Mouse (Mus musculus): ENCODE measurements around the gene Gm20388. TPM values are rescaled to one million over a fixed set of nuclear protein-coding genes. Genes with fewer than 3 reads are reported as not detected.

Gene Gm20388
- polyA plus RNA-seq, 1 experiment from 2014 or later = not detected

DNA sequence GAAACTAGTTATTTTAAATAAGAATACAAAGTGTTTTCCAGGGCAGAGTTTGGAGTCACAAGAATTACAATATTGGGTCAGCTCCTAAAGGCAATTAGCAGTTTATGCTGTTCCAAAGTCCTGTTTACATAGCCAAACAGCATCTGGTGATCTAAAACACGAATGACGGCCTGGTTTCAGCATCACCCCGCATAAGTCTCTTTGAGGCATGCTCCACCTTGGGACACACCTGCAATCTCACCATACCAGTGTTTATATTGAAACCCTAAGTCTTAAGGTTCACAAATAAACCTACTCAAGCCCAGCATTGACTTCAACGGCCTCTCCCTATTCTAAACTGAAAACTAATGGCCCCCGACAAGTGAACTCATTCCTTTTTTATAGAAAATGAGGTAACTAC, 3049.7 kb downstream of the Gm20388 start:
- Histone ChIP-seq H3K4me2 (no peak overlapping the region), H3K36me3 (0 out of 2 replicates have a peak, but pooled peaks cover 4% of the 10 kb centered on the region), H3K9ac (no peak overlapping the region), H3K27me3 (no peaks in the 10 kb centered on the region), H3K9me3 (no peaks in the 10 kb centered on the region), H3K27ac (no peak overlapping the region), H3K4me3 (no peak overlapping the region), H3K4me1 (peaks cover 43% of the 10 kb centered on the region)
- WGBS = 84% methylated on average over 5 of the region's 5 CpGs
- ATAC-seq (ENCODE audit: insufficient number of reproducible peaks, insufficient read depth, low FRiP score, low TSS enrichment, low read depth) = no peak

DNA sequence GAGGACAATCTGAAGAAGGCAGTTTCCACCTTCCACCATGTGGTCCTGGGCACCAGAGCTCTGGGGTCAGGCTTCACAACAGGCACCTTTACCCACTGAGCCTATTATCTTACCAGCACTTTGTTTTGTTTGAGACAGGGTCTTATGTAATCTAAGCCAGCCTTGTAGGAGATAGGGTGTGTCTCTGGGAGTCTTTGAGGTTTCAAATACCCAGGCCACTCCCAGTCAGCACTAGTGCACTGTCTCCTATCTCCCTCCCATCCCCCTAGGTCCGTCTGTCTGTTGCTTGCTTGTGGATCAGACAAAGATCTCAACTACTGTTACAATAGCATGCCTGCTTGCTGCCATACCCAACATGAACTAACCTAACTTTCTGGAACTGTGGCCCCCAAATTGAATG, 3050.3 kb downstream of the Gm20388 start:
- ATAC-seq (ENCODE audit: insufficient number of reproducible peaks, insufficient read depth, low FRiP score, low TSS enrichment, low read depth) = no peak
- WGBS = 32% methylated on average over 1 of the region's 1 CpGs
- H3K9ac ChIP-seq = no peak overlapping the region
- no peak overlapping the region for H3K4me2 ChIP-seq
- H3K9me3 ChIP-seq = no peaks in the 10 kb centered on the region
- H3K27ac ChIP-seq = no peak overlapping the region
- H3K36me3 ChIP-seq = 0 out of 2 replicates have a peak, but pooled peaks cover 4% of the 10 kb centered on the region
- no peaks in the 10 kb centered on the region for H3K27me3 ChIP-seq
- peaks cover 40% of the 10 kb centered on the region for H3K4me1 ChIP-seq
- H3K4me3 ChIP-seq = no peak overlapping the region

DNA sequence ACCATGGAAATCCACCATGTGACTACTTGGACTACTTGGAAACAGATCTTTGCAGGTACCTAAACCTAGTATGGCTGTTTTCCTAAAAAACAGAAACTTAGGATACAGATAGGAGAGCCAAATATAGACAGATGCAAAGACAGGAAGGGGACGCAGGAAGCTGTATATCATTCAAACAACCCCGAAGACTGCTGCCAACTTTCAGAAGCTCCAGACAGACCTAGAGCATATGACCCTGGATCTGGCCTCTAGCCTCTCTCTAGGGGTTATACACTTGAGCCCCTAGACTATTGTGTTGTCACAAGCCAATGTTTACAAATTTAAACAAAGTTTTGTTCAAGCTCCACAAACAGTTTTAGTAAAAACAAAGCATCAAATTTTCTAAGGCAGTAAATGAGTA, 3050.8 kb downstream of the Gm20388 start:
- H3K27ac ChIP-seq = no peak overlapping the region
- 0 out of 2 replicates have a peak, but pooled peaks cover 4% of the 10 kb centered on the region for H3K36me3 ChIP-seq
- H3K4me3 ChIP-seq = no peak overlapping the region
- WGBS = 85% methylated on average over 2 of the region's 2 CpGs
- no peaks in the 10 kb centered on the region for H3K27me3 ChIP-seq
- H3K4me1 ChIP-seq = peaks cover 35% of the 10 kb centered on the region
- H3K4me2 ChIP-seq = no peak overlapping the region
- H3K9ac ChIP-seq = no peak overlapping the region
- ATAC-seq (ENCODE audit: insufficient number of reproducible peaks, insufficient read depth, low FRiP score, low TSS enrichment, low read depth) = no peak
- H3K9me3 ChIP-seq = no peaks in the 10 kb centered on the region

DNA sequence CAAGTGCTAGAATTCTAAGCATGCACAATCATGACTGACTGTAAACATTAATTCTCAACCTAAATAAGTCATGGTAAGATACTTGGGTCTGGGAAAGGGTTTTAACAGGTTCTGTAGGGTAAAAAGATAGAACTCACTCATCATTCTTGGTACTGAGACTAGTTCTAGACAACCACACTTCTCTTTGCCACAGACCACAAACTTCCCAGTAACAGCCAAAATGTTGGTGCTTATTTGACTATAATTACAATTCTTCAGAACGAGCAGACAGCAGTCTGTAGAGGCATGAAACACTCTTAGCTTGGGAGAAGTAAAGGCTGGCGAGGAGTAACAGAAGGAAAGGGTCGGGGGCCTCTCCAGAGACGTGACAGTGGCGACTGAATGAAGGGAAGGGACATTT, 3051.4 kb downstream of the Gm20388 start:
- WGBS = 67% methylated on average over 5 of the region's 5 CpGs
- H3K4me3 ChIP-seq = no peak overlapping the region
- no peak for ATAC-seq (ENCODE audit: insufficient number of reproducible peaks, insufficient read depth, low FRiP score, low TSS enrichment, low read depth)

DNA sequence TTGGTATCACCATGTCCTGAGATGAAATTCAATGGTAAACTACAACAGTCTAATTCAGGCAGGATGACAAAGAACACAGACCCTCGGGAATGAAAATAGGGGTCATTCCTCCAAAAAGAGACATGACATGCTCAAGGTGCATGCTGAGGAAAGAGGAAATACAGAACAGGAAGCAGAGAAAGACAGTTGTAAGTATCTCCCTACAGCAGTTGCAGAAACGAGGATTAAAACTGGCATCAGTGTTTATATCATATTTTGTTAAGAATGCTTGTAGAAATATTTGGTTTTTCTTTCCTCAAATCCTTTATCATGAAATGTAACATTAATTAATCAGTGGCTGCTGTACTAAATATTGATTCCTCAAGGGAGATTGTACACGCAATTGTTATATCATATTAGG, 3056.0 kb downstream of the Gm20388 start:
- ATAC-seq (ENCODE audit: insufficient number of reproducible peaks, insufficient read depth, low FRiP score, low TSS enrichment, low read depth) = no peak
- 85% methylated on average over 3 of the region's 3 CpGs for WGBS

More for the DNA sequence above, 3051.4 kb downstream of the Gm20388 start:
- Histone ChIP-seq H3K27ac (no peak overlapping the region), H3K9me3 (no peaks in the 10 kb centered on the region), H3K9ac (no peak overlapping the region), H3K36me3 (0 out of 2 replicates have a peak, but pooled peaks cover 4% of the 10 kb centered on the region), H3K4me1 (peaks cover 29% of the 10 kb centered on the region), H3K27me3 (no peaks in the 10 kb centered on the region), H3K4me2 (no peak overlapping the region)

DNA sequence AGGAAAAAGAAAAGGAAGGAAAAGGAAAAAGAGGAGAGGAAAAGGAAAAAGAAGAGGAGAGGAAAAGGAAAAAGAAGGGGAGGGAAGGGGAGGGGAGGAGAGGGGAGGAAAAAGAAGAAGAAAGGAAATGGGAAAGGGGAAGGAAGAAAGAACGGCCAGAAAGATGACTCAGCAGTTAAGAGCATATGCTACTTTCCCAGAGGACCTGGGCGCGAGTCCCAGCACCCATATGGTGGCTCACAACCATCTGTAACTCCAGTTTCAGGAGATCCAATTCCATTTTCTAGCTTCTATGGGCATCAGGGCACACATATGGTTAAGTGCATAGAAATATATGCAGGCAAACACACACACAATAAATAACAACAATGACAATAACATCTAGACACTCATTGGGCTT, 3057.5 kb downstream of the Gm20388 start:
- WGBS = 92% methylated on average over 3 of the region's 3 CpGs
- Histone ChIP-seq H3K9me3 (no peaks in the 10 kb centered on the region), H3K36me3 (peaks cover 23% of the 10 kb centered on the region), H3K27ac (no peak overlapping the region), H3K4me2 (no peak overlapping the region), H3K27me3 (no peaks in the 10 kb centered on the region), H3K4me1 (peaks cover 6% of the 10 kb centered on the region; the same call in 1 of the 2 replicates), H3K9ac (no peak overlapping the region), H3K4me3 (no peak overlapping the region)
- no peak for ATAC-seq (ENCODE audit: insufficient number of reproducible peaks, insufficient read depth, low FRiP score, low TSS enrichment, low read depth)

More for the DNA sequence above, 3056.0 kb downstream of the Gm20388 start:
- Histone ChIP-seq H3K4me2 (no peak overlapping the region), H3K27me3 (no peaks in the 10 kb centered on the region), H3K9me3 (no peaks in the 10 kb centered on the region), H3K9ac (no peak overlapping the region), H3K4me3 (no peak overlapping the region), H3K27ac (no peak overlapping the region), H3K36me3 (peaks cover 22% of the 10 kb centered on the region), H3K4me1 (peaks cover 14% of the 10 kb centered on the region)

DNA sequence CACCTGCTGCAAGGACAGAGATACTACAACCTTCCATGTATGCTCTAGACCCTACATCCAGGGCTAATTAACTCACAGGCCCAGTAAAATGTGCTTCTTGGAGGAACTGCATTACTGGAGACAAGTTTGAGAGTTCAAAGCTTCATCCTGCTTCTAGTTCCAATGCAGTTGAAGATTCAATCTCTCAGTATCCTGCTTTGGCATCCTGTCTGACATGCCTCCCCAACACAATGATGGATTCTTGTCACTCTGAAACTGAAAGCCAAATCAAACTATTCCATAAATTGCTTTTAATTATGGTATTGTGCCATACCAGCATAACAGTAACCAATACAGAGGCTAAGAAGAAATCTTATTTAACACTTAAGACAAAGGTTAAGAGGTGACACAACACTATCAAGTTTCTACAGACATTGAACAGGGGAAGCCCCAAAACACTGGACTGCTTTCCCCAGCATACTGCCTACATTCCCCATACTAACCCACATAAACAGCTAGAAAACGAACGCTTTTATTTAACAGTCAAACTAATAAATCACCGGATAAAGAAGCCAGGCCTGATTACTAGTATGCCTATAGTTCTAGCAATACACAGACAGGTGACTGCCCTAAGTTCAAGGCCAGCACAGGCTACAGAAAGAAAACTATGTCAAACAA, 3059.5 kb downstream of the Gm20388 start:
- Histone ChIP-seq H3K4me1 (no peaks in the 10 kb centered on the region), H3K9ac (no peak overlapping the region), H3K9me3 (no peaks in the 10 kb centered on the region), H3K4me2 (no peak overlapping the region), H3K4me3 (no peak overlapping the region), H3K27me3 (no peaks in the 10 kb centered on the region), H3K27ac (no peak overlapping the region), H3K36me3 (peaks cover 27% of the 10 kb centered on the region)
- no peak for ATAC-seq (ENCODE audit: insufficient number of reproducible peaks, insufficient read depth, low FRiP score, low TSS enrichment, low read depth)
- 92% methylated on average over 3 of the region's 3 CpGs for WGBS

DNA sequence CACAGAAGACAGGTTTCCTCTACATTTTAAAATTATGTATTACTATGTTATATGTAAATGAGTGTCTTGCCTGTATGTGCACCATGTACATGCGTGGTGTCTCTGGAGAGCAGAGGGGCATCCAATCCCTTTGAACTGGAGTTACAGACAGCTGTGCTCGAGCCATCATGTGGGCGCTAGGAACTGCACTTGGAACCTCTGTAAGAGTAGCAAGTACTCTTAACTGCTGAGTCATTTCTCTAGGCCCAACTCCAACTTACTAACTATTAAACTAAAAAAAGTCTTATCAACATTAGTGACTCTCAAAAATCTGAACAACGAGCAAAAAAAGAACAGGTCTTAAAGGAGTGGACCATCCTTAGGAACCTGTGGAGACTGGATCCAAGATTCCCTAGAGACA, 3065.4 kb downstream of the Gm20388 start:
- H3K27me3 ChIP-seq = no peaks in the 10 kb centered on the region
- WGBS = 93% methylated on average over 4 of the region's 4 CpGs
- peaks cover 10% of the 10 kb centered on the region; the same call in 1 of the 2 replicates for H3K36me3 ChIP-seq
- ATAC-seq (ENCODE audit: insufficient number of reproducible peaks, insufficient read depth, low FRiP score, low TSS enrichment, low read depth) = no peak
- H3K9ac ChIP-seq = no peak overlapping the region
- peaks cover 10% of the 10 kb centered on the region for H3K4me1 ChIP-seq
- H3K27ac ChIP-seq = no peak overlapping the region
- no peak overlapping the region for H3K4me3 ChIP-seq
- no peak overlapping the region for H3K4me2 ChIP-seq
- H3K9me3 ChIP-seq = no peaks in the 10 kb centered on the region

DNA sequence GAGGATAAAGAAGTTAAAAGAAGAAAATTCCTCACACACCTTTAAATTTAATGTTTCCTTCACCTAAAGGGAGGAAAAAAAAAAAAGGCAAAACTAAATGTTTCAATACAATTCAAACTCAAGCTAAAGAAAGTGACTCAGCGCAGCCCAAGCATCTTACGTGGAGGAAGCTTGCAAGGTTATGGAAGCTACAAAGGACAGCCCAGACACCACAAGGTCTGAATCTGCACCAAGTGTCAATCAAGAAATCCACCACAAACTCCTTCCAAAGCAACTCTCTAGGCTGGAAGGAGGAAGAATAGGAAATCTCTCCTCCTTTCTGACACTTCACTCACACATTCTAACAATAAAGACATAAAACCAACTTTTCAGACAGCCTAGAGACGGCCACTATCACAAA, 3068.8 kb downstream of the Gm20388 start:
- Histone ChIP-seq H3K4me3 (no peak overlapping the region), H3K9ac (no peak overlapping the region), H3K4me2 (no peak overlapping the region), H3K9me3 (no peaks in the 10 kb centered on the region), H3K4me1 (peaks cover 17% of the 10 kb centered on the region), H3K27ac (peak overlapping the region; percentile 9; the same call in 1 of the 2 replicates), H3K27me3 (no peaks in the 10 kb centered on the region), H3K36me3 (no peaks in the 10 kb centered on the region; the same call in 1 of the 2 replicates)
- ATAC-seq (ENCODE audit: insufficient number of reproducible peaks, insufficient read depth, low FRiP score, low TSS enrichment, low read depth) = no peak
- 88% methylated on average over 3 of the region's 3 CpGs for WGBS

DNA sequence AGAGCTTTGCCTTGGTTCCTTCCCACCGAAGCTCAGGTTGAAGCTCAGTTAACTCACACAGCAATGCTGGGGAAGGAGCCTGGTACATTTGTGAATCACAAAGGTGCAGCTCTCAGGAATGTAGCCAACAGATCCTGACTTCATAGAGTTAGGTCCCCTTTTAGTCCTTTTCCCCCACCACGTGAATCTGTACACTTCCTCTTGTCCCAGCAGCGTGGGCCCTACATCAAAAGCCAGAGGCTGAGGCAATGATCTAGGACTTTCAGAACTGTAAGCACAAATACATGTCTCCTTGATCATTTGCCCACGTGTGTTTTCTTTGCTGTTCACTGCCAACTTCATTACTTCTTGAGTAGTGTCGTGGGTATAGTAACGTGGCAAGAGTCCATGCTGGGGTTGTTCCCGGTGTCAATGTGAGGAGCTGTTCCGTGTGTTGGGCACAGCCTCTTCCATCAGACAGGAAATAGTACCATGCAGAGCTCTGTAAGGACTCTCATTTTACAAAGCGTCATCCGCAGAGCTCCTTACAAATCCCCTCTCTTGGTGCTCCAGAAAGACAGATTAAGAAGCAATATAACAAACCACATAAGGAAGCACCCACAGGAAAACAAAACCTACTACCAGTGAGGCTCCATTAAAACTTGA, 3069.3 kb downstream of the Gm20388 start:
- Histone ChIP-seq H3K4me2 (no peak overlapping the region), H3K9ac (no peak overlapping the region), H3K4me3 (no peak overlapping the region), H3K27me3 (no peaks in the 10 kb centered on the region), H3K9me3 (no peaks in the 10 kb centered on the region), H3K36me3 (no peaks in the 10 kb centered on the region), H3K4me1 (peaks cover 17% of the 10 kb centered on the region), H3K27ac (peak overlapping the region; percentile 9; the same call in 1 of the 2 replicates)
- ATAC-seq (ENCODE audit: insufficient number of reproducible peaks, insufficient read depth, low FRiP score, low TSS enrichment, low read depth) = no peak
- WGBS = 75% methylated on average over 10 of the region's 10 CpGs

DNA sequence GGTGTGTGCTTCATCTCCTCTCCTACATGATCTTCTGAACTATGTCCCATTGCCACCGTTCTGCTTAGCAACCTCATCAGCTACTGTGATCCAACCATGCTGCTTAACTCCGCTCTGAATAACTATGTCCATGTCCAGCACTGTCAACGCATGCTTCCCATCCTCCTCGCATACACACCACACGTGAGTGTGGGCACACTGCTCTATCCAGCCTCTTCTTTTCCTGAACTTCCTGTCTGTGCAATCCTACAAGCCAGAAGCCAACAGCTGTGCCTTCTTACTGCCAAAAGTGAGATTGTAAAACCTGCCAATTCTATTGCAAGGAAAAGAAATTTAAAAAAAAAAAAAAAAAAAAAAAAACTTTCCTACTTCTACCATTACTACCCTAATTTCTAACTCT, 3071.0 kb downstream of the Gm20388 start:
- no peak overlapping the region for H3K9ac ChIP-seq
- no peaks in the 10 kb centered on the region for H3K27me3 ChIP-seq
- H3K4me2 ChIP-seq = no peak overlapping the region
- no peak for ATAC-seq (ENCODE audit: insufficient number of reproducible peaks, insufficient read depth, low FRiP score, low TSS enrichment, low read depth)
- H3K4me1 ChIP-seq = peaks cover 31% of the 10 kb centered on the region
- WGBS = 85% methylated on average over 5 of the region's 5 CpGs
- H3K4me3 ChIP-seq = no peak overlapping the region
- H3K27ac ChIP-seq = no peak overlapping the region
- H3K9me3 ChIP-seq = no peaks in the 10 kb centered on the region
- H3K36me3 ChIP-seq = no peaks in the 10 kb centered on the region
